ENCODE assay signal across 36 mouse cellular contexts in genomic region chr6:146967836-146968235, GRCm38 (mm10). TPM values are rescaled to one million over a fixed set of nuclear protein-coding genes. Genes with fewer than 3 reads are reported as not detected.
"Had no signal": no experiment of that assay in that cellular context is flagged by ENCODE, and none has a peak within 500 bp of the region (broad histone marks: within the 10 kb centered on the region; RNA-seq: fewer than 3 reads in every experiment).

No protein-coding gene starts in this region.

- H3K36me3 ChIP-seq: embryonic facial prominence, embryonic 10.5 days; embryonic facial prominence, embryonic 12.5 days; embryonic facial prominence, embryonic 13.5 days; embryonic facial prominence, embryonic 15.5 days; forebrain, embryonic 10.5 days; forebrain, embryonic 12.5 days; forebrain, embryonic 15.5 days had no signal

- DNase-seq: cerebellum, adult 8-10 months; cerebellum, adult 9-10 months; cerebellum, adult 9-11 months; cerebellum, postnatal 10 days; cerebellum, postnatal 14 days; cerebellum, postnatal 25 days; cerebellum, postnatal 36 days; embryo, embryonic 11 days; forebrain, postnatal 0 days; gastrocnemius, adult 2 months; gastrocnemius, postnatal 10 days; gastrocnemius, postnatal 14 days; gastrocnemius, postnatal 25 days; gastrocnemius, postnatal 36 days; heart, adult 18-20 months; heart, adult 2 months had no signal

- H3K9me3 ChIP-seq: embryonic facial prominence, embryonic 10.5 days; embryonic facial prominence, embryonic 12.5 days; embryonic facial prominence, embryonic 13.5 days; embryonic facial prominence, embryonic 15.5 days; forebrain, embryonic 10.5 days; forebrain, embryonic 12.5 days; forebrain, embryonic 13.5 days; forebrain, embryonic 15.5 days had no signal

- H3K4me2 ChIP-seq: embryonic facial prominence, embryonic 12.5 days; embryonic facial prominence, embryonic 13.5 days; embryonic facial prominence, embryonic 15.5 days; forebrain, embryonic 12.5 days; forebrain, embryonic 13.5 days; forebrain, embryonic 15.5 days; heart, embryonic 11.5 days had no signal

- H3K27ac ChIP-seq: embryonic facial prominence, embryonic 10.5 days; embryonic facial prominence, embryonic 12.5 days; embryonic facial prominence, embryonic 13.5 days; embryonic facial prominence, embryonic 15.5 days; forebrain, embryonic 10.5 days; forebrain, embryonic 12.5 days; forebrain, embryonic 13.5 days; forebrain, embryonic 15.5 days; gastrocnemius, adult 2 months; heart, adult 2 months had no signal

- H3K4me1 ChIP-seq: embryonic facial prominence, embryonic 12.5 days had no signal

- H3K27me3 ChIP-seq: embryonic facial prominence, embryonic 12.5 days; embryonic facial prominence, embryonic 13.5 days; embryonic facial prominence, embryonic 15.5 days; forebrain, embryonic 12.5 days; forebrain, embryonic 13.5 days; forebrain, embryonic 15.5 days had no signal

- H3K4me3 ChIP-seq: embryonic facial prominence, embryonic 10.5 days; embryonic facial prominence, embryonic 12.5 days; embryonic facial prominence, embryonic 13.5 days; embryonic facial prominence, embryonic 15.5 days; erythroblast, embryonic 14.5 days; forebrain, embryonic 10.5 days; forebrain, embryonic 12.5 days; forebrain, embryonic 13.5 days; forebrain, embryonic 15.5 days; gastrocnemius, adult 2 months; heart, adult 2 months had no signal

RNA-seq across cellular contexts. Expression of gene 1700034J05Rik, which starts 13.6 kb away (rescaled TPM):
- total RNA-seq: common myeloid progenitor, adult 5-6 weeks; forebrain, postnatal 0 days; gastrocnemius, adult 18-20 months; gastrocnemius, adult 2 months; gastrocnemius, adult 8-10 months; gastrocnemius, postnatal 10 days; gastrocnemius, postnatal 14 days; gastrocnemius, postnatal 25 days; gastrocnemius, postnatal 36 days; gastrocnemius, postnatal 4 days; granulocyte monocyte progenitor cell, adult 5-6 weeks; heart, adult 18-20 months; heart, adult 2 months had no signal
- polyA plus RNA-seq: cortical plate, adult 2 months; embryonic facial prominence, embryonic 11.5 days; erythroblast, embryonic 14.5 days; forebrain, embryonic 12.5 days; forebrain, embryonic 14.5 days; forebrain, embryonic 15.5 days; forebrain, embryonic 16.5 days; forebrain, postnatal 0 days; frontal cortex, adult 2 months; heart, adult 2 months had no signal
